Mouse (Mus musculus) kidney, adult 2 months (tissue): ENCODE data around the gene Dpp4. TPM values are rescaled to one million over a fixed set of nuclear protein-coding genes. Genes with fewer than 3 reads are reported as not detected.

Experiments used
- DNase-seq: peaks from one replicate; pipeline ENCODE4 v3.0.0; 2021
- H3K27ac ChIP-seq: fragments of 200-500 bp; 2 replicates; pipeline ENCODE4 v1.5.1; 2012; ENCODE audit warnings: low read depth, low read length, control low read depth, inconsistent platforms; ENCODE audit not compliant: insufficient read depth
- H3K27me3 ChIP-seq: fragments of 200-500 bp; replicated peaks from 2 replicates; pipeline ENCODE4 v1.6.1; 2012; ENCODE audit warnings: mild to moderate bottlenecking, moderate library complexity, low read length, inconsistent platforms; ENCODE audit not compliant: control insufficient read depth, insufficient read depth
- H3K36me3 ChIP-seq: fragments of 200-500 bp; 2 replicates; pipeline ENCODE4 v1.6.1; 2012; ENCODE audit warnings: mild to moderate bottlenecking, moderate library complexity, low read length, inconsistent platforms; ENCODE audit not compliant: control insufficient read depth, insufficient read depth
- H3K4me1 ChIP-seq: fragments of 200-500 bp; 2 replicates; pipeline ENCODE4 v1.6.1; 2011; ENCODE audit warnings: low read length; ENCODE audit not compliant: control insufficient read depth, insufficient read depth
- H3K4me3 ChIP-seq: fragments of 200-500 bp; 2 replicates; pipeline ENCODE4 v1.5.1; 2011; ENCODE audit warnings: mild to moderate bottlenecking, low read depth, low read length, control low read depth; ENCODE audit not compliant: insufficient read depth
- CTCF ChIP-seq: fragments of 200-500 bp; conservative IDR thresholded peaks from 2 replicates; pipeline ENCODE4 v1.5.1; 2011; ENCODE audit warnings: low read depth, mild to moderate bottlenecking, control low read depth, low read length, moderate library complexity, mixed read lengths; ENCODE audit not compliant: insufficient read depth, insufficient read length
- POLR2A ChIP-seq: fragments of 200-500 bp; IDR thresholded peaks from one replicate; pipeline ENCODE4 v1.6.1; 2011; ENCODE audit warnings: low read depth, low read length, control low read depth
- WGBS: fragments of 180-500 bp; shearing (Covaris S2); methylation state at CpG from one replicate; pipeline ENCODE4 v1.1.7; 2018; 5-methylcytosine and 5-hydroxymethylcytosine counted together
- polyA plus RNA-seq: library from polyadenylated mRNA; depleted of rRNA; stranded (reverse); fragments of >200 nt; gene quantifications from 2 replicates; pipeline ENCODE4 v1.2.3, GENCODE M21; 2012; rRNA removed

Gene Dpp4
- polyA plus RNA-seq, 1 experiment = 24.0 TPM

GRCm38 (mm10) chr2:62285026-62285425, 127.0 kb downstream of the Dpp4 start:
- no peak overlapping the region for H3K4me3 ChIP-seq
- WGBS = 80% methylated on average over 2 of the region's 2 CpGs
- H3K36me3 ChIP-seq = no peaks in the 10 kb centered on the region
- TF ChIP-seq POLR2A = no peak
- no peak for TF ChIP-seq CTCF
- no peak overlapping the region for H3K27ac ChIP-seq
- no peaks in the 10 kb centered on the region for H3K27me3 ChIP-seq
- H3K4me1 ChIP-seq = no peaks in the 10 kb centered on the region
- DNase-seq = no peak

Other genes with a start within 250 kb of the Dpp4 start
- gene Gcg, start 71.4 kb upstream of the Dpp4 start, polyA plus RNA-seq = not detected in 2 replicates
- 0.31 and 0.41 TPM in 2 replicates for gene Fap, start 161.8 kb upstream of the Dpp4 start, polyA plus RNA-seq
- 4.4 and 5.0 TPM in 2 replicates for gene Ifih1, start 234.0 kb upstream of the Dpp4 start, polyA plus RNA-seq